Mouse (Mus musculus) embryonic facial prominence, embryonic 14.5 days (tissue): ENCODE measurements around the gene Spocd1. TPM values are rescaled to one million over a fixed set of nuclear protein-coding genes. Genes with fewer than 3 reads are reported as not detected.

Experiments used
- ATAC-seq: fragments of 200-750 bp; cut with Nextera tagmentation; 2 replicates; pipeline ENCODE4 v1.8.0; 2017; ENCODE audit warnings: low read depth, moderate number of reproducible peaks, moderate TSS enrichment
- DNase-seq: peaks from one replicate; pipeline ENCODE4 v3.0.0-alpha.2; 2015; ENCODE audit warnings: low spot score
- H3K27ac ChIP-seq: fragments of 300-500 bp; sonication (generic); replicated peaks from 2 replicates; pipeline ENCODE4 v1.5.1; 2014; ENCODE audit warnings: low read depth, mild to moderate bottlenecking, low read length, moderate library complexity
- H3K27me3 ChIP-seq: fragments of 300-500 bp; sonication (generic); replicated peaks from 2 replicates; pipeline ENCODE4 v1.6.1; 2014; ENCODE audit warnings: low read length; ENCODE audit not compliant: control insufficient read depth, insufficient read depth
- H3K36me3 ChIP-seq: fragments of 300-500 bp; sonication (generic); 2 replicates; pipeline ENCODE4 v1.6.1; 2014; ENCODE audit warnings: low read length, mixed read lengths; ENCODE audit not compliant: control insufficient read depth, insufficient read depth
- H3K4me1 ChIP-seq: fragments of 300-500 bp; sonication (generic); 2 replicates; pipeline ENCODE4 v1.6.1; 2014; ENCODE audit warnings: antibody characterized with exemption, low read length; ENCODE audit not compliant: control insufficient read depth, insufficient read depth
- H3K4me2 ChIP-seq: fragments of 300-500 bp; sonication (generic); 2 replicates; pipeline ENCODE4 v1.6.1; 2014; ENCODE audit warnings: low read depth, mild to moderate bottlenecking, low read length, moderate library complexity, mixed read lengths
- H3K4me3 ChIP-seq: fragments of 300-500 bp; sonication (generic); 2 replicates; pipeline ENCODE4 v1.5.1; 2014; ENCODE audit warnings: low read depth, mild to moderate bottlenecking, low read length
- H3K9ac ChIP-seq: fragments of 300-500 bp; sonication (generic); 2 replicates; pipeline ENCODE4 v1.6.1; 2014; ENCODE audit warnings: low read depth, mild to moderate bottlenecking, low read length, moderate library complexity, mixed read lengths
- H3K9me3 ChIP-seq: fragments of 300-500 bp; sonication (generic); 2 replicates; pipeline ENCODE4 v1.6.1; 2016; ENCODE audit warnings: low read length; ENCODE audit not compliant: control insufficient read depth
- WGBS: fragments of 180-500 bp; shearing (Covaris S2); extraction: QIAGEN DNeasy Blood & Tissue Kit; methylation state at CpG from one replicate; pipeline ENCODE4 v1.1.7; 2014; 5-methylcytosine and 5-hydroxymethylcytosine counted together
- polyA plus RNA-seq: library from polyadenylated mRNA; unstranded; fragments of >200 nt; fragmentation: Nextera tagmentation; extraction: Ambion mirVana; gene quantifications from 2 replicates; pipeline ENCODE4 v1.2.1, GENCODE M21; 2014

Spocd1 gene
- polyA plus RNA-seq, 1 experiment from 2014 or later = 0.08 TPM

GRCm38 (mm10) chr4:129984421-129985061 lies 55.5 kb downstream of the Spocd1 start, which contains the start of gene Adgrb2:
Gene Adgrb2, plus strand, starts transcription at chr4:129984870.
- Histone ChIP-seq H3K36me3 (no peaks in the 10 kb centered on the region), H3K27ac (peak within 1 kb of the TSS; percentile 72), H3K4me2 (peak within 1 kb of the TSS; percentile 93), H3K27me3 (peaks cover 27% of the 10 kb centered on the region), H3K9ac (peak within 1 kb of the TSS; percentile 79), H3K9me3 (no peaks in the 10 kb centered on the region), H3K4me3 (peak within 1 kb of the TSS; percentile 75), H3K4me1 (peaks cover 43% of the 10 kb centered on the region)
- WGBS = 0% methylated on average over 11 of the region's 77 CpGs
- DNase-seq (peak; percentile 67), ATAC-seq (peak; percentile 22; the same call in 1 of the 2 replicates)

GRCm38 (mm10) chr4:129985161-129985670 lies 56.2 kb downstream of the Spocd1 start:
- Histone ChIP-seq H3K27me3 (peaks cover 27% of the 10 kb centered on the region), H3K36me3 (no peaks in the 10 kb centered on the region), H3K4me1 (peaks cover 48% of the 10 kb centered on the region), H3K4me3 (peak overlapping the region; percentile 75), H3K9me3 (no peaks in the 10 kb centered on the region), H3K27ac (peak overlapping the region; percentile 72; the same call in 1 of the 2 replicates), H3K9ac (peak overlapping the region; percentile 79), H3K4me2 (peak overlapping the region; percentile 93)
- ATAC-seq (peak; percentile 3; the same call in 1 of the 2 replicates), DNase-seq (no peak)
- under 1% methylated on average over 30 of the region's 48 CpGs for WGBS

GRCm38 (mm10) chr4:129985671-129986441 lies 56.8 kb downstream of the Spocd1 start:
- under 1% methylated on average over 36 of the region's 58 CpGs for WGBS
- peak overlapping the region; percentile 75 for H3K4me3 ChIP-seq
- no peak overlapping the region for H3K27ac ChIP-seq
- ATAC-seq = peak; percentile 13; the same call in 1 of the 2 replicates
- H3K4me2 ChIP-seq = peak overlapping the region; percentile 93
- DNase-seq = peak; percentile 53
- peaks cover 49% of the 10 kb centered on the region for H3K4me1 ChIP-seq
- no peaks in the 10 kb centered on the region for H3K9me3 ChIP-seq
- H3K36me3 ChIP-seq = no peaks in the 10 kb centered on the region
- H3K27me3 ChIP-seq = peaks cover 27% of the 10 kb centered on the region
- H3K9ac ChIP-seq = peak overlapping the region; percentile 79

GRCm38 (mm10) chr4:129987825-129988504 lies 58.9 kb downstream of the Spocd1 start:
- H3K27ac ChIP-seq = no peak overlapping the region
- peak overlapping the region; percentile 48 for H3K4me3 ChIP-seq
- peak overlapping the region; percentile 84 for H3K4me2 ChIP-seq
- WGBS = 1% methylated on average over 21 of the region's 53 CpGs
- 0 out of 2 replicates have a peak, but pooled peaks cover 10% of the 10 kb centered on the region for H3K36me3 ChIP-seq
- H3K4me1 ChIP-seq = peaks cover 38% of the 10 kb centered on the region
- H3K27me3 ChIP-seq = peaks cover 19% of the 10 kb centered on the region
- H3K9ac ChIP-seq = peak overlapping the region; percentile 63
- no peaks in the 10 kb centered on the region for H3K9me3 ChIP-seq
- ATAC-seq (peak; percentile 31; the same call in 1 of the 2 replicates), DNase-seq (peak; percentile 72)

- WGBS = 58% methylated on average over 4 of the region's 4 CpGs
- Histone ChIP-seq H3K36me3 (0 out of 2 replicates have a peak, but pooled peaks cover 17% of the 10 kb centered on the region), H3K4me2 (no peak overlapping the region), H3K4me3 (no peak overlapping the region), H3K27ac (0 out of 2 replicates have a peak overlapping the region, but pooled peaks have one; percentile 15), H3K27me3 (peaks cover 16% of the 10 kb centered on the region), H3K9me3 (no peaks in the 10 kb centered on the region), H3K9ac (no peak overlapping the region), H3K4me1 (peaks cover 27% of the 10 kb centered on the region)
- ATAC-seq = no peak
- no peak for DNase-seq
These were observed 60.9 kb downstream of the Spocd1 start for GRCm38 (mm10) chr4:129989925-129990324.

GRCm38 (mm10) chr4:129992720-129993119 lies 63.7 kb downstream of the Spocd1 start:
- peaks cover 10% of the 10 kb centered on the region; the same call in 1 of the 2 replicates for H3K4me1 ChIP-seq
- no peak overlapping the region for H3K4me2 ChIP-seq
- peaks cover 3% of the 10 kb centered on the region; the same call in 1 of the 2 replicates for H3K27me3 ChIP-seq
- H3K9ac ChIP-seq = no peak overlapping the region
- 78% methylated on average over 13 of the region's 16 CpGs for WGBS
- H3K9me3 ChIP-seq = no peaks in the 10 kb centered on the region
- ATAC-seq (no peak), DNase-seq (no peak)
- 0 out of 2 replicates have a peak, but pooled peaks cover 23% of the 10 kb centered on the region for H3K36me3 ChIP-seq
- H3K27ac ChIP-seq = no peak overlapping the region
- no peak overlapping the region for H3K4me3 ChIP-seq

GRCm38 (mm10) chr4:129993213-129993612 lies 64.2 kb downstream of the Spocd1 start:
- Histone ChIP-seq H3K36me3 (0 out of 2 replicates have a peak, but pooled peaks cover 26% of the 10 kb centered on the region), H3K4me1 (peaks cover 7% of the 10 kb centered on the region; the same call in 1 of the 2 replicates), H3K9me3 (no peaks in the 10 kb centered on the region), H3K27ac (no peak overlapping the region), H3K4me3 (no peak overlapping the region), H3K27me3 (peaks cover 3% of the 10 kb centered on the region; the same call in 1 of the 2 replicates), H3K9ac (no peak overlapping the region), H3K4me2 (no peak overlapping the region)
- DNase-seq = no peak
- WGBS = 97% methylated on average over 3 of the region's 5 CpGs
- ATAC-seq = no peak
